Mouse (Mus musculus) embryonic facial prominence, embryonic 13.5 days (tissue): ENCODE results near the gene Olfr645. TPM values are rescaled to one million over a fixed set of nuclear protein-coding genes. Genes with fewer than 3 reads are reported as not detected.

Experiments
- ATAC-seq: fragments of 200-750 bp; cut with Nextera tagmentation; 2 replicates; pipeline ENCODE4 v1.8.0; 2017; ENCODE audit warnings: low read depth; ENCODE audit not compliant: insufficient number of reproducible peaks, insufficient read depth, low FRiP score, low TSS enrichment
- H3K27ac ChIP-seq: fragments of 300-500 bp; sonication (generic); 2 replicates; pipeline ENCODE4 v1.5.1; 2015; ENCODE audit warnings: moderate library complexity, mild to moderate bottlenecking, inconsistent platforms
- H3K27me3 ChIP-seq: fragments of 300-500 bp; sonication (generic); 2 replicates; pipeline ENCODE4 v1.6.1; 2015; ENCODE audit warnings: mild to moderate bottlenecking, inconsistent platforms
- H3K36me3 ChIP-seq: fragments of 300-500 bp; sonication (generic); 2 replicates; pipeline ENCODE4 v1.6.1; 2015; ENCODE audit warnings: mild to moderate bottlenecking, inconsistent platforms
- H3K4me1 ChIP-seq: fragments of 300-500 bp; sonication (generic); 2 replicates; pipeline ENCODE4 v1.6.1; 2015; ENCODE audit warnings: inconsistent platforms
- H3K4me2 ChIP-seq: fragments of 300-500 bp; sonication (generic); 2 replicates; pipeline ENCODE4 v1.6.1; 2015; ENCODE audit warnings: moderate library complexity, mild to moderate bottlenecking, inconsistent platforms
- H3K4me3 ChIP-seq: fragments of 300-500 bp; sonication (generic); 2 replicates; pipeline ENCODE4 v1.5.1; 2015; ENCODE audit warnings: mild to moderate bottlenecking, inconsistent platforms
- H3K9ac ChIP-seq: fragments of 300-500 bp; sonication (generic); 2 replicates; pipeline ENCODE4 v1.6.1; 2015; ENCODE audit warnings: mild to moderate bottlenecking, inconsistent platforms
- H3K9me3 ChIP-seq: fragments of 300-500 bp; sonication (generic); 2 replicates; pipeline ENCODE4 v1.6.1; 2016; ENCODE audit warnings: inconsistent platforms
- WGBS: fragments of 180-500 bp; shearing (Covaris S2); methylation state at CpG from one replicate; pipeline ENCODE4 v1.1.7; 2015; ENCODE audit warnings: mixed read lengths; 5-methylcytosine and 5-hydroxymethylcytosine counted together
- polyA plus RNA-seq: library from polyadenylated mRNA; unstranded; fragments of >200 nt; fragmentation: Nextera tagmentation; extraction: Ambion mirVana; gene quantifications from 2 replicates; pipeline ENCODE4 v1.2.1, GENCODE M21; 2015

Olfr645 gene
- polyA plus RNA-seq = not detected in 2 replicates

GRCm38 (mm10) chr7:104085365-104085764 is at the start of gene Olfr645:
Gene Olfr645 (minus strand): TSS chr7:104085465.
- no peaks in the 10 kb centered on the region for H3K27me3 ChIP-seq
- no peak within 1 kb of the TSS for H3K4me2 ChIP-seq
- ATAC-seq = no peak
- no peak within 1 kb of the TSS for H3K27ac ChIP-seq
- H3K9ac ChIP-seq = no peak within 1 kb of the TSS
- WGBS = 36% methylated on average over 1 of the region's 1 CpGs
- no peaks in the 10 kb centered on the region for H3K9me3 ChIP-seq
- no peaks in the 10 kb centered on the region for H3K4me1 ChIP-seq
- H3K36me3 ChIP-seq = no peaks in the 10 kb centered on the region
- H3K4me3 ChIP-seq = no peak within 1 kb of the TSS

DNA sequence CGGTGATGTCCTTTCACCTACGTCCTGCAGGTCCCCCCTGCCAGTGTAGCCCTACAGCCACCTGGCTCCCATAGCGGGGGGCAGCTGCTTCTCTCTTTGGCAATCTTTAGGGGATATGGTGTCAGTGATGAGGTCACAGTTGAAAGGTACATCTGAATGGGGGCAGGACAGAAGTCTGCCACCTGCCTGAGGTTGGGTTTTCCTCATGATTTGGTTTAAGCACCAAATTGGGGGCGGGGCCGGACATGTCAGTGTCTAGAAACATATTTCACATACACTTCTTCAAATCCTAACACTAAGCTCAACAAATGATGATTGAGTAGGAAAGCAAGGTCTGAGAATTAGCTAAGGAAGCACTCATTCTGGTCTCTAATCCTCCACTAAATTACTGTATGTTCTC is 44.5 kb upstream of the Olfr645 start, which contains the start of gene Ubqln5:
Gene Ubqln5 (minus strand): TSS at position 101 of the 400 bp plus-strand sequence.
- H3K9ac ChIP-seq = no peak within 1 kb of the TSS
- ATAC-seq = no peak
- WGBS = 95% methylated on average over 5 of the region's 5 CpGs

DNA sequence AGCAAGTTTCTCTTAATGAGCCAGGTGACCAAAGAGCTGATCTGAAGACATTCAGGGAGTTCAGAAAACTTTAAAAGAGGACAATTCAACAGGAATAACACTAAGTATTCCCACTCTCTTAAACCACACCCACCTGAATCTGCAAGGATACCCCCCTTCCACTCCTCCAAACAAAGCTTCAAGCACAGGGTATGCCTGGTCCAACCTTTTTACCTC is 19.4 kb upstream of the Olfr645 start, which contains the start of gene Olfr646:
Gene Olfr646 (plus strand): TSS at position 117 of the 216 bp plus-strand sequence.
- Histone ChIP-seq H3K9ac (no peak within 1 kb of the TSS), H3K27ac (no peak within 1 kb of the TSS), H3K4me3 (no peak within 1 kb of the TSS), H3K4me2 (no peak within 1 kb of the TSS), H3K4me1 (no peaks in the 10 kb centered on the region), H3K27me3 (no peaks in the 10 kb centered on the region), H3K9me3 (no peaks in the 10 kb centered on the region), H3K36me3 (no peaks in the 10 kb centered on the region)
- ATAC-seq = no peak

More for the DNA sequence above, 44.5 kb upstream of the Olfr645 start, which contains the start of gene Ubqln5:
- Histone ChIP-seq H3K9me3 (no peaks in the 10 kb centered on the region), H3K4me1 (no peaks in the 10 kb centered on the region), H3K4me2 (no peak within 1 kb of the TSS), H3K4me3 (no peak within 1 kb of the TSS), H3K36me3 (no peaks in the 10 kb centered on the region), H3K27ac (no peak within 1 kb of the TSS), H3K27me3 (no peaks in the 10 kb centered on the region)

- Histone ChIP-seq H3K4me3 (no peak overlapping the region), H3K9ac (no peak overlapping the region), H3K36me3 (no peaks in the 10 kb centered on the region), H3K4me1 (no peaks in the 10 kb centered on the region), H3K4me2 (no peak overlapping the region), H3K27me3 (no peaks in the 10 kb centered on the region), H3K27ac (no peak overlapping the region), H3K9me3 (no peaks in the 10 kb centered on the region)
- ATAC-seq = no peak
- 74% methylated on average over 4 of the region's 4 CpGs for WGBS
Observed at GRCm38 (mm10) chr7:104103913-104104756, 18.9 kb upstream of the Olfr645 start.

DNA sequence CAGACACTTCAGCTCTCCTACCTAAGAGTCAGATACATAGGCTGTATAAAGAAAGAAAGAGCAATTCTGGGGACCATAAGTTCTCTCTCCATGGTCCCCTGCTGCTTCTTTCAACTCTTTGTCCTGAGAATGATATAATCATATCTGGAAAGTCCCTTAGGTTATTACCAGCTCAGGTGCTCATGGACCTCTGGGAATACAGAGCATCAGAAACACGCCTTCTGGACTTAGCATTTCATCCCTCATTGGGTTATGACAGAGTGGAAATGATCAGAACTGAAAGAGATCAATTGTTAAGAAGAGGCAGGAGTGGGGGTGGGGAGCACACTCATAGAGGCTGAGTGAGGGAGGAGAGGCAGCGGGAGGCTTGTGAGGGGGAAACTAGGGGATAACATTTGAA is 13.5 kb downstream of the Olfr645 start, which contains the start of gene Olfr644:
Gene Olfr644 (minus strand): TSS at position 101 of the 400 bp plus-strand sequence.
- Histone ChIP-seq H3K4me3 (no peak within 1 kb of the TSS), H3K9ac (no peak within 1 kb of the TSS), H3K27ac (no peak within 1 kb of the TSS), H3K4me1 (no peaks in the 10 kb centered on the region), H3K4me2 (no peak within 1 kb of the TSS), H3K27me3 (no peaks in the 10 kb centered on the region), H3K9me3 (no peaks in the 10 kb centered on the region), H3K36me3 (no peaks in the 10 kb centered on the region)
- ATAC-seq = no peak
- WGBS = 60% methylated on average over 2 of the region's 2 CpGs

DNA sequence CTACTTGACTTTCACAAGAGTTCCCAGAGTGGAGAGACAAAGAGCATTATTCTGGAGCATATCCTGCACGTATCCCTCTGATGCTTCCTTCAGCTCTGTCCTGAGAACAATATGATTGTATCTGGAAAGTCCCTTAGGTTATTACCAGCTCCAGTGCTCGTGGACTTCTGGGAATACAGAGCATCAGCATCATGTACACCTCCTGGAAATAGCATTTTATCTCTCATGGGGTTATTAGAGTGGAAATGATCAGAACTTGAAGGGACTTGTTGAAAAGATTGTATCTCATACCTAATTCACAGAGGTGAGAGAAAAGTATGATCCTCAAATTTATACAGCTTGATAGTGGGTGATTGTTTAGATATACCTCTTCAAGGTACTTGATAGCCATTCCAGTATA is 23.9 kb downstream of the Olfr645 start, which contains the start of gene 4930516K23Rik:
Gene 4930516K23Rik (minus strand): TSS at position 101 of the 400 bp plus-strand sequence.
- no peak for ATAC-seq
- Histone ChIP-seq H3K27ac (no peak within 1 kb of the TSS), H3K9ac (no peak within 1 kb of the TSS), H3K4me1 (no peaks in the 10 kb centered on the region), H3K27me3 (no peaks in the 10 kb centered on the region), H3K4me3 (no peak within 1 kb of the TSS), H3K9me3 (no peaks in the 10 kb centered on the region), H3K36me3 (no peaks in the 10 kb centered on the region), H3K4me2 (no peak within 1 kb of the TSS)
- WGBS = 53% methylated on average over 2 of the region's 2 CpGs

GRCm38 (mm10) chr7:104059215-104059614 is 26.1 kb downstream of the Olfr645 start:
- H3K4me1 ChIP-seq = no peaks in the 10 kb centered on the region
- no peaks in the 10 kb centered on the region for H3K9me3 ChIP-seq
- no peaks in the 10 kb centered on the region for H3K27me3 ChIP-seq
- H3K9ac ChIP-seq = no peak overlapping the region
- H3K4me2 ChIP-seq = no peak overlapping the region
- H3K4me3 ChIP-seq = no peak overlapping the region
- 94% methylated on average over 1 of the region's 1 CpGs for WGBS
- no peak for ATAC-seq
- H3K36me3 ChIP-seq = no peaks in the 10 kb centered on the region
- no peak overlapping the region for H3K27ac ChIP-seq

DNA sequence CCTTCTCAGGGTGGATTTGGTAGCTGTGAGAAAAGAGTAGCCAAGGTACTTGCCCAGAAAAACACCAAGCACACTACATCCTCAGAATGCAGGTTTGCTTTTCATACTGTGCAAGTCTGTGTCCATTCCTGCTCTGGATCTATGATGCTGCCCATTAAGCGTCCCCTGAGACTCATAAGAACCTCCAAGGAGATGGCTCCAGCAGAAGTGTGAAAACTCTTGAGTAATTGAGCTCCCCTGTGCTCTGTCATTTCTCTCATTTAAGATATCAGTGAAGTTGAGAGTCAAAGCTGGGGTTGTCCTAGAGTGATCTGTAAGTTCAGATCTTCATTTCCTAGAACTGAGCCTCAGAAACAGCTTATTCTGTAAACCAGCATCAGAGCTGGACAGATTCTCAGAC is 32.7 kb downstream of the Olfr645 start, which contains the start of gene Olfr642:
Gene Olfr642 (minus strand): TSS at position 101 of the 400 bp plus-strand sequence.
- no peak for ATAC-seq
- no peaks in the 10 kb centered on the region for H3K36me3 ChIP-seq
- H3K4me2 ChIP-seq = no peak within 1 kb of the TSS
- 65% methylated on average over 1 of the region's 1 CpGs for WGBS
- no peaks in the 10 kb centered on the region for H3K4me1 ChIP-seq
- no peaks in the 10 kb centered on the region for H3K27me3 ChIP-seq
- no peaks in the 10 kb centered on the region for H3K9me3 ChIP-seq
- H3K27ac ChIP-seq = no peak within 1 kb of the TSS
- H3K9ac ChIP-seq = no peak within 1 kb of the TSS
- no peak within 1 kb of the TSS for H3K4me3 ChIP-seq

DNA sequence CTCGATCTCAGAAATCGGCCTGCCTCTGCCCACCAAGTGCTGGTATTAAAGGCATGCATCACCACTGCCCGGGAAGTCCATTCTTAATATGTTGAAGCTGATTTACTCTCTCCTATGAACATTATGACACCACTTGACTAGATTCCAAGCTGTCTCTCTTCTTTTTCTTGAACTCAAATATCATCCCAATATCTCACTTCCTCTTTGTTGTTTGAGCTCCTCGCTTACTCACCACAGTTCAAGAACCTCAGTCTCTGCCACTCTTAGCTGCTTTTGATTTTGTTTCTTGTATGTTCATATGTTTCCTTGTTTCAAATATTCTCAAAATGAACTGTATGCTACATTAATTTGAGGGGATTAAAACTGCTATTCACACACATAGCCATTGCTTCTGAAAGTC is 34.5 kb downstream of the Olfr645 start:
- no peak for ATAC-seq
- no peak overlapping the region for H3K9ac ChIP-seq
- no peak overlapping the region for H3K4me3 ChIP-seq
- H3K27me3 ChIP-seq = no peaks in the 10 kb centered on the region
- no peak overlapping the region for H3K4me2 ChIP-seq
- H3K9me3 ChIP-seq = no peaks in the 10 kb centered on the region
- 85% methylated on average over 4 of the region's 4 CpGs for WGBS
- no peaks in the 10 kb centered on the region for H3K4me1 ChIP-seq
- H3K36me3 ChIP-seq = no peaks in the 10 kb centered on the region
- H3K27ac ChIP-seq = no peak overlapping the region

GRCm38 (mm10) chr7:104035145-104035544 is 50.1 kb downstream of the Olfr645 start, which contains the start of gene Olfr641:
Gene Olfr641 (plus strand): TSS chr7:104035445.
- Histone ChIP-seq H3K36me3 (no peaks in the 10 kb centered on the region), H3K27me3 (no peaks in the 10 kb centered on the region), H3K27ac (no peak within 1 kb of the TSS), H3K9me3 (no peaks in the 10 kb centered on the region), H3K4me3 (no peak within 1 kb of the TSS), H3K9ac (no peak within 1 kb of the TSS), H3K4me1 (no peaks in the 10 kb centered on the region), H3K4me2 (no peak within 1 kb of the TSS)
- 60% methylated on average over 1 of the region's 1 CpGs for WGBS
- no peak for ATAC-seq
